Mouse (Mus musculus) heart, postnatal 0 days (tissue): Measurements from ENCODE around the gene Stxbp5. TPM values are rescaled to one million over a fixed set of nuclear protein-coding genes. Genes with fewer than 3 reads are reported as not detected.

Source experiments
- ATAC-seq: fragments of 200-750 bp; cut with Nextera tagmentation; 2 replicates; pipeline ENCODE4 v1.8.0; 2017; ENCODE audit warnings: low read depth, moderate number of reproducible peaks, moderate library complexity; ENCODE audit not compliant: insufficient read depth
- DNase-seq: peaks from one replicate; pipeline ENCODE4 v3.0.0-alpha.2; 2016; ENCODE audit warnings: low spot score
- H3K27ac ChIP-seq: fragments of 300-500 bp; sonication (generic); 2 replicates; pipeline ENCODE4 v1.5.1; 2014; ENCODE audit warnings: low read depth, mild to moderate bottlenecking
- H3K27me3 ChIP-seq: fragments of 300-500 bp; sonication (generic); 2 replicates; pipeline ENCODE4 v1.6.1; 2014; ENCODE audit warnings: low read length, mixed read lengths; ENCODE audit not compliant: control insufficient read depth, insufficient read depth
- H3K36me3 ChIP-seq: fragments of 300-500 bp; sonication (generic); replicated peaks from 2 replicates; pipeline ENCODE4 v1.6.1; 2014; ENCODE audit warnings: low read length, mixed read lengths; ENCODE audit not compliant: control insufficient read depth, insufficient read depth
- H3K4me1 ChIP-seq: fragments of 300-500 bp; sonication (generic); 2 replicates; pipeline ENCODE4 v1.6.1; 2014; ENCODE audit warnings: antibody characterized with exemption; ENCODE audit not compliant: control insufficient read depth, insufficient read depth
- H3K4me2 ChIP-seq: fragments of 300-500 bp; sonication (generic); 2 replicates; pipeline ENCODE4 v1.6.1; 2014; ENCODE audit warnings: low read depth, mild to moderate bottlenecking, low read length, moderate library complexity
- H3K4me3 ChIP-seq: fragments of 300-500 bp; sonication (generic); 2 replicates; pipeline ENCODE4 v1.5.1; 2014; ENCODE audit warnings: low read depth, low read length
- H3K9ac ChIP-seq: fragments of 300-500 bp; sonication (generic); replicated peaks from 2 replicates; pipeline ENCODE4 v1.6.1; 2014; ENCODE audit warnings: low read depth, low read length, mixed read lengths
- H3K9me3 ChIP-seq: fragments of 300-500 bp; sonication (generic); replicated peaks from 2 replicates; pipeline ENCODE4 v1.6.1; 2016; ENCODE audit warnings: low read length; ENCODE audit not compliant: control insufficient read depth
- CTCF ChIP-seq: IDR thresholded peaks from 2 replicates; pipeline ENCODE4 v1.5.1; 2016; ENCODE audit warnings: antibody characterized with exemption, control low read depth, low read depth
- EP300 ChIP-seq: IDR thresholded peaks from 2 replicates; pipeline ENCODE4 v1.6.1; 2016; ENCODE audit warnings: antibody characterized with exemption, low read depth
- WGBS: fragments of 180-500 bp; shearing (Covaris S2); extraction: QIAGEN DNeasy Blood & Tissue Kit; methylation state at CpG from one replicate; pipeline ENCODE4 v1.1.7; 2014; 5-methylcytosine and 5-hydroxymethylcytosine counted together
- polyA plus RNA-seq: library from polyadenylated mRNA; unstranded; fragments of >200 nt; fragmentation: Nextera tagmentation; extraction: Ambion mirVana; gene quantifications from 2 replicates; pipeline ENCODE4 v1.2.1, GENCODE M21; 2015
- total RNA-seq: library from RNA; depleted of rRNA; stranded (reverse); fragments of >200 nt; gene quantifications from 2 replicates; pipeline ENCODE4 v1.2.3, GENCODE M21; 2014; ENCODE audit warnings: low replicate concordance; rRNA removed

The Stxbp5 gene
- total RNA-seq (10.6 and 16.4 TPM in 2 replicates), polyA plus RNA-seq (1.5 and 1.8 TPM in 2 replicates)

DNA sequence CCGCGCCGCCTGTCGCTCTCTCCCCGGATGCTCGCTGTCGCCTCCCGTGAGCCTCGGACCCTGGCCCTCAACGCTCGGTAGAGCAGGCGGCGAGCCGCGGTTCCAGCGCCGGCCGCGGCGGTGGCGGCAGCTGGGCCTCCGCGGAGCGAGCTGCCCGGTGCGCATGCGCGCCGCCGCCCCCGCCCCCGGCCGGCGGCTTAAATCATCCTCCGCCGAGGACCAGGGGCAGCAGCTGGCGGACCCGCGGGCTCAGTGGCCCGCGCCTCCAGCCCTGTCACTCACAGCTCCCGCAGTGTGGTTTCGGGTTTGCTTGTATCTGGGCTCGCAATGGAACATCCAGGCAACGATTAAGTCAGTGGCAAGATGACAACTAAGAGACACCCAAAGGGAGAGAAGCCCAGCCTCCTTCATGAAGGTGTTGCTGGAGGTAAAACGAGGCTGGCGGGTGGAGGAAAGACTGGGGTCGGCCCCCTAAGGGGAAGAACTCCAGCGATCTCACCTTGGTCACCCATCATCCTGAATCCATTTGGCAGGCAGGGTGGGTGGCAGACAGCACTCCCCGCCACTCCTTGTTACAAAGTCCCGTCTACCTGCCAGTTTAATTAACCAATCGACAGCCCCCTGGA, at the start of gene Stxbp5:
Gene Stxbp5 (minus strand): TSS at position 9 of the 626 bp plus-strand sequence.
- TF ChIP-seq CTCF (no peak), EP300 (no peak)
- ATAC-seq, result peak; percentile 79
- peak; percentile 79 for DNase-seq
- peak within 1 kb of the TSS; percentile 93 for H3K4me3 ChIP-seq
- peaks cover 13% of the 10 kb centered on the region for H3K4me1 ChIP-seq
- no peaks in the 10 kb centered on the region for H3K9me3 ChIP-seq
- H3K9ac ChIP-seq, result peak within 1 kb of the TSS; percentile 94
- H3K27me3 ChIP-seq, result no peaks in the 10 kb centered on the region
- H3K4me2 ChIP-seq, result peak within 1 kb of the TSS; percentile 99
- H3K36me3 ChIP-seq, result no peaks in the 10 kb centered on the region
- WGBS, result under 1% methylated on average over 37 of the region's 52 CpGs
- peak within 1 kb of the TSS; percentile 93 for H3K27ac ChIP-seq

DNA sequence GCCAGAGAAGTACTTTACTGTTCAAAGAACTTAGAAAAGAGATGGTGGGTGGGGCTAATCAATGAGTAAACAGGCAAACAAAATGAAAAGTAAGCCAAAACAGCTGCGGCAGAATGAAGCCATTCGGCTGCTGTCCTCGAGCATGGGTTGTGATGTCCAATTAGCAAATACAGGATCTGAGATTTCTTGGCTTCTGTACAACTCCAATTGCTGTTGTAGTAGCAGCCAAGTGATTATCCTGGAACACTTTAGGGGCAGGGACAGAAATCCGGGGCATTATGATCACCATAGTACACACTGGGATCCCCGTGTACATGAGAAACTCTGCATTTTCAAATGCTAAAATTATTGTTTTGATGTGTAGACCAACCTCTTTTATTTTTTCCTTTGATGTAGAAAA, 11.5 kb upstream of the Stxbp5 start:
- TF ChIP-seq CTCF, result no peak
- TF ChIP-seq EP300, result no peak
- no peaks in the 10 kb centered on the region for H3K36me3 ChIP-seq
- no peak overlapping the region for H3K9ac ChIP-seq
- H3K27me3 ChIP-seq, result no peaks in the 10 kb centered on the region
- H3K27ac ChIP-seq, result no peak overlapping the region
- no peak for DNase-seq
- no peak overlapping the region for H3K4me3 ChIP-seq
- H3K4me1 ChIP-seq, result peaks cover 5% of the 10 kb centered on the region; the same call in 1 of the 2 replicates
- no peaks in the 10 kb centered on the region for H3K9me3 ChIP-seq
- no peak for ATAC-seq
- no peak overlapping the region for H3K4me2 ChIP-seq
- whole genome bisulfite sequencing, result 68% methylated on average over 5 of the region's 5 CpGs

DNA sequence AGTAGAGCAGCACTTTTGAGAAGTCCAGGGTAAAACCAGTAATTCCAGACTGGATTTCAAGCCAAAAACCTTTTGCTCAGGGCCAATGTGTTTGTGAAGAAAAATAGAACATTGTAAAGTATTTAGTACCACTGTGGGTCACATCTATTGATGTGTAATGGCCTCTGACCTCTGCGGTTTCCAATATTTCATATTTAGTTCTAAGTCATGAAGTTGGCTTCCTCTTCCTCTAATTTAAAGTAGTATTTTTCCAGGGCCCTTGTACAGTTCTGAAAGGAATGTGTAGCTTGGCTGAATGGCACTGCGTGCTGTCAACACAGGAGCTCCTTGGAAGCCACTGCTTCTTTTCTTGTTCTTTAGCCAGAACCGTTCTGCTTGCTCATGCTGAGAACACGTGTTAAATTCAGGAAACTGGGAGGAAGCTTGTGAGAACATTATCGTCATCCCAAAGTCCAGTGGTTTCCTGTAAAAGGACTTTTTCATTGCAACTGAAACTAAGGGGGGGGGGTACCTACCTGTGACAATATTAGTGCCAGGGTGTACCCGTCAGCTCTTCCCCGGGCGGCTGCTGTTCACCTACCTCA, 7.1 kb upstream of the Stxbp5 start:
- H3K27ac ChIP-seq, result peak overlapping the region; percentile 23; the same call in 1 of the 2 replicates
- DNase-seq (peak; percentile 61), ATAC-seq (peak; percentile 68; the same call in 1 of the 2 replicates)
- H3K4me2 ChIP-seq, result no peak overlapping the region
- H3K4me1 ChIP-seq, result peaks cover 5% of the 10 kb centered on the region; the same call in 1 of the 2 replicates
- 61% methylated on average over 8 of the region's 8 CpGs for WGBS
- H3K27me3 ChIP-seq, result no peaks in the 10 kb centered on the region
- H3K4me3 ChIP-seq, result no peak overlapping the region
- H3K9me3 ChIP-seq, result no peaks in the 10 kb centered on the region
- TF ChIP-seq EP300 (no peak), CTCF (no peak)
- H3K36me3 ChIP-seq, result no peaks in the 10 kb centered on the region
- H3K9ac ChIP-seq, result no peak overlapping the region

DNA sequence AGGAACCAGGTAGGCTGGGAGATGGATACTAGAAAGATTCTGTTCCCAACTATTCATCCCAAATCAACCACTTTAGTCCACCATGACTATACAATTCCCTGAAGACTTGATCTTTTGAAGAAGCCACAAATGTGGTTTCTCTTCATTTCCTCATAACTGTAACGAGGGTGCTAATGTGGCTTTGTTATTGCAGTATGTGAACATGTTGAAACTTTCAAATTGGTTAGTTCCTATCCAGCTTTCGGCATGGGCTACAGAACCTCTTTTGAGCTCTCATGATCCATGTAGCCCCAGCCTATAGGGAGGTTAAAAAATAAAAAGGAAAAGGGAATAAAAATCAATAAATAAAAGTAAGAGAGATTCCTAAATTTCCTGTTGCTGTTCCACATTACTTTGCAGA, 6.6 kb upstream of the Stxbp5 start:
- DNase-seq, result no peak
- no peak for ATAC-seq
- H3K9me3 ChIP-seq, result no peaks in the 10 kb centered on the region
- no peaks in the 10 kb centered on the region for H3K27me3 ChIP-seq
- 78% methylated on average over 2 of the region's 2 CpGs for WGBS
- no peak for TF ChIP-seq CTCF
- no peak overlapping the region for H3K9ac ChIP-seq
- H3K4me1 ChIP-seq, result peaks cover 5% of the 10 kb centered on the region; the same call in 1 of the 2 replicates
- H3K27ac ChIP-seq, result no peak overlapping the region
- no peak overlapping the region for H3K4me3 ChIP-seq
- H3K4me2 ChIP-seq, result no peak overlapping the region
- H3K36me3 ChIP-seq, result no peaks in the 10 kb centered on the region

DNA sequence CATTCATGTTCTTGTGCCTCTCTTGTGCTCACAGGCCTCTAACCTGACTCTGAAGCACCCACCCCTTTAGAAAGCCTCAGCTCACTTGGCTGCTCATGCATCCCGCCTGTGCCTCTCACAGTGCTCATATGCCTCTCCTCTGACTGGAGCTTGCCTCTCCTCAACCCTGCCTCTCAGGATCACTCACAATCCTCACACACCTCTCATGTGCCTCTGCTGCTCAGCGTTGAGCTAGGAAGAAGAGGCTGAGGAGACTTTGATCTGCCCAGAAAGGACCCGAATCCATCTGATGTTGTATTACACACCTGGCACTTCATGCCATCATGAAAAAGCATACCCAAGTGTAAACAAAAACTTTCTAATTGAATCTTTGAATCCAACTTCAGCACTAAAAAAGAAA, 5.3 kb upstream of the Stxbp5 start:
- no peak for TF ChIP-seq EP300
- no peak for TF ChIP-seq CTCF
- no peak for DNase-seq

More for the DNA sequence above, 5.3 kb upstream of the Stxbp5 start:
- ATAC-seq, result no peak
- Histone ChIP-seq H3K9ac (no peak overlapping the region), H3K27me3 (no peaks in the 10 kb centered on the region), H3K4me3 (no peak overlapping the region), H3K27ac (no peak overlapping the region), H3K4me2 (no peak overlapping the region), H3K9me3 (no peaks in the 10 kb centered on the region), H3K4me1 (peaks cover 5% of the 10 kb centered on the region; the same call in 1 of the 2 replicates), H3K36me3 (no peaks in the 10 kb centered on the region)
- 68% methylated on average over 3 of the region's 3 CpGs for WGBS
